Mouse (Mus musculus) mesoderm, embryonic 11.5 days (tissue): ENCODE results near the gene Cldn22.

Experiments
- DNase-seq: peaks from one replicate; pipeline ENCODE4 v3.0.0-alpha.2; 2012; ENCODE audit warnings: low read depth, low spot score

Cldn22 gene

GRCm38 (mm10) chr8:47832616-47833015 lies 8.3 kb downstream of the Cldn22 start:
- no peak for DNase-seq

- DNase-seq = no peak
Observed at GRCm38 (mm10) chr8:47833944-47834343, 9.7 kb downstream of the Cldn22 start.

- DNase-seq = no peak
Observed at GRCm38 (mm10) chr8:47843063-47843462, 18.8 kb downstream of the Cldn22 start.

GRCm38 (mm10) chr8:47843651-47844050 lies 19.4 kb downstream of the Cldn22 start:
- no peak for DNase-seq

GRCm38 (mm10) chr8:47845956-47846355 lies 21.7 kb downstream of the Cldn22 start:
- DNase-seq = peak; percentile 48

- no peak for DNase-seq
Observed at GRCm38 (mm10) chr8:47847161-47847560, 22.9 kb downstream of the Cldn22 start.

GRCm38 (mm10) chr8:47847931-47848330 lies 23.6 kb downstream of the Cldn22 start:
- DNase-seq = no peak

GRCm38 (mm10) chr8:47849842-47850241 lies 25.6 kb downstream of the Cldn22 start:
- DNase-seq = no peak

GRCm38 (mm10) chr8:47851824-47852502 lies 27.7 kb downstream of the Cldn22 start:
- no peak for DNase-seq

- no peak for DNase-seq
Observed at GRCm38 (mm10) chr8:47852737-47853136, 28.5 kb downstream of the Cldn22 start.

GRCm38 (mm10) chr8:47853356-47853755 lies 29.1 kb downstream of the Cldn22 start:
- DNase-seq = no peak

- DNase-seq = no peak
Observed at GRCm38 (mm10) chr8:47859259-47859658, 35.0 kb downstream of the Cldn22 start.

GRCm38 (mm10) chr8:47866568-47866967 lies 42.3 kb downstream of the Cldn22 start:
- no peak for DNase-seq

GRCm38 (mm10) chr8:47867067-47867466 lies 42.8 kb downstream of the Cldn22 start:
- DNase-seq = peak; percentile 79

- peak; percentile 63 for DNase-seq
Observed at GRCm38 (mm10) chr8:47872361-47873107, 48.3 kb downstream of the Cldn22 start.

- DNase-seq = no peak
Observed at GRCm38 (mm10) chr8:47874497-47875178, 50.4 kb downstream of the Cldn22 start.
